8 mouse cellular contexts compared by ENCODE assay signal in genomic region chr1:151250529-151251193, GRCm38 (mm10). TPM values are rescaled to one million over a fixed set of nuclear protein-coding genes. Genes with fewer than 3 reads are reported as not detected.
A peak's percentile ranks its signal among the peaks of the same experiment; 100 is the strongest.
DNase-seq lines count a peak whose midpoint lies in the region; ATAC-seq lines count a peak whose summit lies in the region.

No protein-coding gene starts in this region.

- WGBS in embryonic facial prominence, embryonic 11.5 days, result 64% methylated on average over 18 of the region's 18 CpGs
- 39% methylated on average over 18 of the region's 18 CpGs for WGBS in liver, embryonic 16.5 days (ENCODE audit: insufficient replicate concordance)
- 57% methylated on average over 18 of the region's 18 CpGs for WGBS in neural tube, embryonic 12.5 days

- no peak overlapping the region for H3K4me3 ChIP-seq in embryonic facial prominence, embryonic 11.5 days (ENCODE audit: low read depth, low read length)
- H3K4me3 ChIP-seq in liver, embryonic 16.5 days (ENCODE audit: low read depth, low read length), result no peak overlapping the region
- no peak overlapping the region for H3K4me3 ChIP-seq in neural tube, embryonic 12.5 days

- no peak overlapping the region for H3K9ac ChIP-seq in embryonic facial prominence, embryonic 11.5 days (replicated peaks; ENCODE audit: low read length)
- no peak overlapping the region for H3K9ac ChIP-seq in liver, embryonic 16.5 days (ENCODE audit: low read depth, low read length)
- no peak overlapping the region for H3K9ac ChIP-seq in neural tube, embryonic 12.5 days

- no peak overlapping the region for H3K27ac ChIP-seq in embryonic facial prominence, embryonic 11.5 days (replicated peaks; ENCODE audit: low read depth, low read length)
- no peak overlapping the region for H3K27ac ChIP-seq in liver, embryonic 16.5 days (ENCODE audit: low read length)
- H3K27ac ChIP-seq in neural tube, embryonic 12.5 days, result no peak overlapping the region

- no peaks in the 10 kb centered on the region for H3K9me3 ChIP-seq in embryonic facial prominence, embryonic 11.5 days (replicated peaks; ENCODE audit: control insufficient read depth, low read length)
- no peaks in the 10 kb centered on the region for H3K9me3 ChIP-seq in liver, embryonic 16.5 days (replicated peaks; ENCODE audit: control insufficient read depth, low read length)
- H3K9me3 ChIP-seq in neural tube, embryonic 12.5 days, result no peaks in the 10 kb centered on the region

- no peaks in the 10 kb centered on the region for H3K36me3 ChIP-seq in embryonic facial prominence, embryonic 11.5 days (replicated peaks; ENCODE audit: control insufficient read depth, insufficient read depth, low read depth, low read length)
- no peaks in the 10 kb centered on the region for H3K36me3 ChIP-seq in liver, embryonic 16.5 days (ENCODE audit: control insufficient read depth, insufficient read depth)
- H3K36me3 ChIP-seq in neural tube, embryonic 12.5 days, result no peaks in the 10 kb centered on the region

- no peak overlapping the region for H3K4me2 ChIP-seq in embryonic facial prominence, embryonic 11.5 days (ENCODE audit: low read depth, low read length)
- H3K4me2 ChIP-seq in liver, embryonic 16.5 days (ENCODE audit: low read depth, low read length), result peak overlapping the region; percentile 1; the same call in 1 of the 2 replicates
- H3K4me2 ChIP-seq in neural tube, embryonic 12.5 days (replicated peaks), result peak overlapping the region; percentile 28; the same call in 1 of the 2 replicates

- H3K4me1 ChIP-seq in embryonic facial prominence, embryonic 11.5 days (ENCODE audit: control insufficient read depth, insufficient read depth, low read length), result no peaks in the 10 kb centered on the region
- H3K4me1 ChIP-seq in liver, embryonic 16.5 days (ENCODE audit: control insufficient read depth, low read depth, low read length), result no peaks in the 10 kb centered on the region
- no peaks in the 10 kb centered on the region for H3K4me1 ChIP-seq in neural tube, embryonic 12.5 days

- intact Hi-C loops in heart, postnatal 10 days (cut with DNase I), result no loop called here

- 0 out of 2 replicates have a peak, but pooled peaks have one; percentile 41 for ATAC-seq in embryonic facial prominence, embryonic 11.5 days (replicated peaks; ENCODE audit: insufficient number of reproducible peaks, low FRiP score, low TSS enrichment, low read depth)
- ATAC-seq in liver, embryonic 16.5 days (ENCODE audit: low read depth), result peak; percentile 51
- peak; percentile 63; the same call in 1 of the 2 replicates for ATAC-seq in neural tube, embryonic 12.5 days (ENCODE audit: low FRiP score, low read depth)

- H3K27me3 ChIP-seq in embryonic facial prominence, embryonic 11.5 days (ENCODE audit: control insufficient read depth, insufficient read depth, low read length), result no peaks in the 10 kb centered on the region
- H3K27me3 ChIP-seq in liver, embryonic 16.5 days (ENCODE audit: control insufficient read depth, insufficient read depth, low read depth, low read length), result no peaks in the 10 kb centered on the region
- no peaks in the 10 kb centered on the region for H3K27me3 ChIP-seq in neural tube, embryonic 12.5 days (replicated peaks)

- peak; percentile 35 for DNase-seq in ovary, adult 18-20 months (ENCODE audit: low spot score)
- DNase-seq in ovary, postnatal 10 days (ENCODE audit: low spot score), result no peak
- no peak for DNase-seq in embryonic facial prominence, embryonic 11.5 days (ENCODE audit: low spot score)
- DNase-seq in heart, postnatal 10 days, result peak; percentile 76 to 78
- DNase-seq in kidney, postnatal 36 days, result peak; percentile 35 to 49
- peak; percentile 56 to 62 for DNase-seq in urinary bladder, postnatal 36 days (ENCODE audit: low spot score in 2 of 2)

RNA-seq across cellular contexts. Expression of gene Gm47996, which starts 40.7 kb away (rescaled TPM):
- 0.54 TPM in 1 of 2 replicates, not detected in the other for polyA plus RNA-seq in embryonic facial prominence, embryonic 11.5 days (2014; fragmentation: Nextera tagmentation; extraction: Ambion mirVana)
- not detected for total RNA-seq in heart, postnatal 10 days (2021)
- polyA plus RNA-seq in liver, embryonic 16.5 days (2015; fragmentation: Nextera tagmentation; extraction: Ambion mirVana), result 0.12 and 0.20 TPM in 2 replicates
- not detected in 2 replicates for polyA plus RNA-seq in neural tube, embryonic 12.5 days (2016; fragmentation: Nextera tagmentation; extraction: Ambion mirVana)

RNA-seq across cellular contexts. Expression of gene 3110040M04Rik, which starts 46.7 kb away (rescaled TPM):
- not detected in 2 replicates for polyA plus RNA-seq in embryonic facial prominence, embryonic 11.5 days (2014; fragmentation: Nextera tagmentation; extraction: Ambion mirVana)
- total RNA-seq in heart, postnatal 10 days (2021), result not detected
- 0.84 and 1.4 TPM in 2 replicates for polyA plus RNA-seq in liver, embryonic 16.5 days (2015; fragmentation: Nextera tagmentation; extraction: Ambion mirVana)
- not detected in 2 replicates for polyA plus RNA-seq in neural tube, embryonic 12.5 days (2016; fragmentation: Nextera tagmentation; extraction: Ambion mirVana)

RNA-seq across cellular contexts. Expression of gene Gm47995, which starts 52.4 kb away (rescaled TPM):
- 0.36 TPM in 1 of 2 replicates, not detected in the other for polyA plus RNA-seq in embryonic facial prominence, embryonic 11.5 days (2014; fragmentation: Nextera tagmentation; extraction: Ambion mirVana)
- total RNA-seq in heart, postnatal 10 days (2021), result not detected
- polyA plus RNA-seq in liver, embryonic 16.5 days (2015; fragmentation: Nextera tagmentation; extraction: Ambion mirVana), result 0.64 and 0.98 TPM in 2 replicates
- 0.32 TPM in 1 of 2 replicates, not detected in the other for polyA plus RNA-seq in neural tube, embryonic 12.5 days (2016; fragmentation: Nextera tagmentation; extraction: Ambion mirVana)

RNA-seq across cellular contexts. Expression of gene Gm8947, which starts 58.5 kb away (rescaled TPM):
- 0.45 TPM in 1 of 2 replicates, not detected in the other for polyA plus RNA-seq in embryonic facial prominence, embryonic 11.5 days (2014; fragmentation: Nextera tagmentation; extraction: Ambion mirVana)
- total RNA-seq in heart, postnatal 10 days (2021), result not detected
- polyA plus RNA-seq in liver, embryonic 16.5 days (2015; fragmentation: Nextera tagmentation; extraction: Ambion mirVana), result 1.2 and 1.3 TPM in 2 replicates
- polyA plus RNA-seq in neural tube, embryonic 12.5 days (2016; fragmentation: Nextera tagmentation; extraction: Ambion mirVana), result 0.28 TPM in 1 of 2 replicates, not detected in the other

Comparison
In these comparisons a context has a peak if more than half of its experiments do, and no peak if none do; other contexts are left out.
1. DNase-seq: peak in ovary, adult 18-20 months (single experiment), heart, postnatal 10 days (2 of 2), kidney, postnatal 36 days (2 of 2) and urinary bladder, postnatal 36 days (2 of 2); none in ovary, postnatal 10 days (single experiment) and embryonic facial prominence, embryonic 11.5 days (single experiment).
2. Peak in every context shown above with its lines, with median percentiles within 50 percentile points of each other: ATAC-seq.